Mouse (Mus musculus): ENCODE results near the gene Smco1.
"Not testable (repeated sequence)": the region's sequence is repeated elsewhere in the genome, so short reads cannot be mapped to it uniquely, and the experiment has no call there.

Gene Smco1

GRCm38 (mm10) chr16:32271291-32271690 is at the start of gene Smco1:
TSS of gene Smco1 (plus strand) at chr16:32271468.
- no peak for DNase-seq

GRCm38 (mm10) chr16:32221803-32222202 is 49.5 kb upstream of the Smco1 start:
- DNase-seq = no peak

GRCm38 (mm10) chr16:32222399-32222798 is 48.9 kb upstream of the Smco1 start:
- no peak for DNase-seq

GRCm38 (mm10) chr16:32232050-32232449 is 39.2 kb upstream of the Smco1 start:
- DNase-seq = not testable (repeated sequence)

- no peak for DNase-seq
Measured at GRCm38 (mm10) chr16:32237930-32238680, 33.2 kb upstream of the Smco1 start.

- DNase-seq = no peak
Measured at GRCm38 (mm10) chr16:32239428-32240312, 31.6 kb upstream of the Smco1 start.

GRCm38 (mm10) chr16:32243901-32244300 is 27.4 kb upstream of the Smco1 start:
- no peak for DNase-seq

GRCm38 (mm10) chr16:32246351-32246791 is 24.9 kb upstream of the Smco1 start:
- DNase-seq = peak; percentile 44

- DNase-seq = peak; percentile 98
Measured at GRCm38 (mm10) chr16:32246952-32247370, 24.3 kb upstream of the Smco1 start, which contains the start of the genes Fbxo45 and Wdr53. TSS of gene Fbxo45 (minus strand) at chr16:32247158. TSS of gene Wdr53 (plus strand) at chr16:32247227.

GRCm38 (mm10) chr16:32264225-32264624 is 7.0 kb upstream of the Smco1 start:
- not testable (repeated sequence) for DNase-seq

- no peak for DNase-seq
Measured at GRCm38 (mm10) chr16:32273338-32273737, 2.1 kb downstream of the Smco1 start.

GRCm38 (mm10) chr16:32275041-32275440 is 3.8 kb downstream of the Smco1 start:
- no peak for DNase-seq

GRCm38 (mm10) chr16:32275830-32276229 is 4.6 kb downstream of the Smco1 start:
- no peak for DNase-seq

- peak; percentile 90 for DNase-seq
Measured at GRCm38 (mm10) chr16:32277308-32278256, 6.3 kb downstream of the Smco1 start, which contains the start of gene Rnf168. TSS of gene Rnf168 (plus strand) at chr16:32277459.

GRCm38 (mm10) chr16:32278396-32278795 is 7.1 kb downstream of the Smco1 start:
- no peak for DNase-seq

GRCm38 (mm10) chr16:32280211-32280610 is 8.9 kb downstream of the Smco1 start:
- no peak for DNase-seq

- DNase-seq = no peak
Measured at GRCm38 (mm10) chr16:32282608-32283007, 11.3 kb downstream of the Smco1 start.

GRCm38 (mm10) chr16:32291821-32292220 is 20.6 kb downstream of the Smco1 start:
- DNase-seq = no peak

GRCm38 (mm10) chr16:32299617-32300016 is 28.3 kb downstream of the Smco1 start:
- not testable (repeated sequence) for DNase-seq

- no peak for DNase-seq
Measured at GRCm38 (mm10) chr16:32303046-32303445, 31.8 kb downstream of the Smco1 start.

GRCm38 (mm10) chr16:32303886-32304285 is 32.6 kb downstream of the Smco1 start:
- DNase-seq = no peak

GRCm38 (mm10) chr16:32311970-32312369 is 40.7 kb downstream of the Smco1 start:
- DNase-seq = peak; percentile 20
